ENCODE assay signal across 12 mouse cellular contexts in the genomic region with DNA sequence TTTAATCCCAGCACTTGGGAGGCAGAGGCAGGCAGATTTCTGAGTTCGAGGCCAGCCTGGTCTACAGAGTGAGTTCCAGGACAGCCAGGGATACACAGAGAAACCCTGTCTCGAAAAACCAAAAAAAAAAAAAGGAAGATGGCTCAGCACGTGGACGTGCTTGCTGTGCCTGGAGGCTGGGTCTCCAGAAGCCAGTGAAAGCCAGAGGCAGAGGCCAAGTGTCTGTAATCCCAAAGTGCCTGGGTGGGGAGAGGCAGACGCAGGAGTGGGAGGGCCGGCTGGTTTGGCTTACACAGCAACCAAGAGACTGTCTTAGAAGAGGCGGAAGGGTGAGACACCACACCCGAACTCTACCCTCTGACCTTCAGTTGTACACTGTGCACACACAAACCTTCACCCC. TPM values are rescaled to one million over a fixed set of nuclear protein-coding genes. Genes with fewer than 3 reads are reported as not detected.
"Had no signal": no experiment of that assay in that cellular context is flagged by ENCODE, and none has a peak within 500 bp of the region (broad histone marks: within the 10 kb centered on the region; RNA-seq: fewer than 3 reads in every experiment).

No protein-coding gene starts in this region.

RNA-seq across cellular contexts. Expression of a gene that starts 30.4 kb away (rescaled TPM):
- total RNA-seq: left cerebral cortex, adult 8-10 months; left cerebral cortex, postnatal 10 days; left cerebral cortex, postnatal 14 days; left cerebral cortex, postnatal 25 days; left cerebral cortex, postnatal 36 days; left cerebral cortex, postnatal 4 days; liver, adult 2 months had no signal
- polyA plus RNA-seq: limb, embryonic 15.5 days; liver, adult 2 months; lung, embryonic 14.5 days; lung, embryonic 16.5 days; lung, postnatal 0 days; macrophage had no signal
